Mouse (Mus musculus) gastrocnemius, postnatal 4 days (tissue): Measurements from ENCODE around the gene Vkorc1l1. TPM values are rescaled to one million over a fixed set of nuclear protein-coding genes. Genes with fewer than 3 reads are reported as not detected.

ENCODE experiments used
- DNase-seq, 2 experiments: peaks; one replicate each; pipeline ENCODE4 v3.0.0; 2021 to 2022; ENCODE audit warnings: low spot score in 2 of 2, mixed read lengths in 2 of 2
- total RNA-seq, 2 experiments: library from RNA; stranded (reverse); gene quantifications; 2 replicates each; pipeline ENCODE4 v1.2.3; 2021

Gene Vkorc1l1
- total RNA-seq, 2 experiments from 2014 or later: 21.3 to 22.0 TPM

- DNase-seq: peak in 1 of 2 experiments; percentile 16
These were observed 59.0 kb downstream of the Vkorc1l1 start for GRCm38 (mm10) chr5:130000735-130001134.

GRCm38 (mm10) chr5:130001356-130001987, 59.7 kb downstream of the Vkorc1l1 start:
- DNase-seq: no peak

GRCm38 (mm10) chr5:130002301-130003146, 60.8 kb downstream of the Vkorc1l1 start, which contains the start of gene Gusb:
TSS of gene Gusb (minus strand) at chr5:130003049.
- DNase-seq: peak; percentile 66 to 84

GRCm38 (mm10) chr5:130003229-130003628, 61.5 kb downstream of the Vkorc1l1 start:
- DNase-seq: no peak

- no peak for DNase-seq
These were observed 65.6 kb downstream of the Vkorc1l1 start for GRCm38 (mm10) chr5:130007344-130007743.

- DNase-seq: no peak
These were observed 66.3 kb downstream of the Vkorc1l1 start for GRCm38 (mm10) chr5:130008034-130008590.

- no peak for DNase-seq
These were observed 68.0 kb downstream of the Vkorc1l1 start for GRCm38 (mm10) chr5:130009784-130010183.

GRCm38 (mm10) chr5:130010961-130011360, 69.2 kb downstream of the Vkorc1l1 start:
- DNase-seq: no peak

- DNase-seq: no peak
These were observed 73.3 kb downstream of the Vkorc1l1 start for GRCm38 (mm10) chr5:130015104-130015503.

GRCm38 (mm10) chr5:130019461-130019860, 77.7 kb downstream of the Vkorc1l1 start:
- DNase-seq: no peak

- DNase-seq: no peak
These were observed 79.7 kb downstream of the Vkorc1l1 start for GRCm38 (mm10) chr5:130021361-130021966.

GRCm38 (mm10) chr5:130022366-130022765, 80.6 kb downstream of the Vkorc1l1 start:
- DNase-seq: no peak

GRCm38 (mm10) chr5:130023067-130023766, 81.4 kb downstream of the Vkorc1l1 start:
- DNase-seq: no peak

GRCm38 (mm10) chr5:130023767-130024539, 82.2 kb downstream of the Vkorc1l1 start:
- DNase-seq: peak; percentile 43 to 77

GRCm38 (mm10) chr5:130027134-130027533, 85.4 kb downstream of the Vkorc1l1 start:
- no peak for DNase-seq

GRCm38 (mm10) chr5:130027696-130028095, 85.9 kb downstream of the Vkorc1l1 start:
- DNase-seq: no peak

GRCm38 (mm10) chr5:130029142-130029897, 87.5 kb downstream of the Vkorc1l1 start, which contains the start of the genes Asl and Crcp:
TSS of gene Asl (minus strand) at chr5:130029247.
TSS of gene Crcp (plus strand) at chr5:130029290.
- peak; percentile 63 to 84 for DNase-seq

GRCm38 (mm10) chr5:130031410-130032390, 89.9 kb downstream of the Vkorc1l1 start:
- DNase-seq: no peak
